Mouse (Mus musculus) heart, embryonic 12.5 days (tissue): Measurements from ENCODE around the gene Gm21860. TPM values are rescaled to one million over a fixed set of nuclear protein-coding genes. Genes with fewer than 3 reads are reported as not detected.
"Not testable (repeated sequence)": the region's sequence is repeated elsewhere in the genome, so short reads cannot be mapped to it uniquely, and the experiment has no call there.

Source experiments
- ATAC-seq: fragments of 200-750 bp; cut with Nextera tagmentation; 2 replicates; pipeline ENCODE4 v1.8.0; 2017; ENCODE audit warnings: moderate TSS enrichment, moderate library complexity; ENCODE audit not compliant: insufficient number of reproducible peaks, low FRiP score
- H3K27ac ChIP-seq: fragments of 300-500 bp; sonication (generic); 2 replicates; pipeline ENCODE4 v1.5.1; 2016; ENCODE audit warnings: mild to moderate bottlenecking, moderate library complexity; ENCODE audit not compliant: poor library complexity, severe bottlenecking
- H3K27me3 ChIP-seq: fragments of 300-500 bp; sonication (generic); replicated peaks from 2 replicates; pipeline ENCODE4 v1.6.1; 2016; ENCODE audit warnings: mild to moderate bottlenecking, moderate library complexity
- H3K36me3 ChIP-seq: fragments of 300-500 bp; sonication (generic); 2 replicates; pipeline ENCODE4 v1.6.1; 2016; ENCODE audit warnings: mild to moderate bottlenecking, moderate library complexity
- H3K4me1 ChIP-seq: fragments of 300-500 bp; sonication (generic); replicated peaks from 2 replicates; pipeline ENCODE4 v1.6.1; 2016; ENCODE audit warnings: mild to moderate bottlenecking
- H3K4me2 ChIP-seq: fragments of 300-500 bp; sonication (generic); 2 replicates; pipeline ENCODE4 v1.6.1; 2016; ENCODE audit warnings: mild to moderate bottlenecking, moderate library complexity
- H3K4me3 ChIP-seq: fragments of 300-500 bp; sonication (generic); 2 replicates; pipeline ENCODE4 v1.5.1; 2016; ENCODE audit warnings: mild to moderate bottlenecking
- H3K9ac ChIP-seq: fragments of 300-500 bp; sonication (generic); 2 replicates; pipeline ENCODE4 v1.6.1; 2016; ENCODE audit warnings: mild to moderate bottlenecking, moderate library complexity
- H3K9me3 ChIP-seq: fragments of 300-500 bp; sonication (generic); replicated peaks from 2 replicates; pipeline ENCODE4 v1.6.1; 2016; ENCODE audit warnings: mild to moderate bottlenecking, moderate library complexity
- WGBS: fragments of 180-500 bp; shearing (Covaris S2); methylation state at CpG from one replicate; pipeline ENCODE4 v1.1.7; 2016; 5-methylcytosine and 5-hydroxymethylcytosine counted together
- polyA plus RNA-seq: library from polyadenylated mRNA; unstranded; fragments of >200 nt; fragmentation: Nextera tagmentation; extraction: Ambion mirVana; gene quantifications from 2 replicates; pipeline ENCODE4 v1.2.1, GENCODE M21; 2016

The Gm21860 gene
- polyA plus RNA-seq, 1 experiment from 2014 or later = not detected

- not testable (repeated sequence) for H3K9me3 ChIP-seq, H3K27ac ChIP-seq, H3K36me3 ChIP-seq, H3K4me2 ChIP-seq, H3K9ac ChIP-seq, H3K4me3 ChIP-seq, H3K27me3 ChIP-seq, H3K4me1 ChIP-seq
- 59% methylated on average over 18 of the region's 20 CpGs for WGBS
- peak; percentile 91 for ATAC-seq
Measured at GRCm38 (mm10) chrY:90730908-90731592, 23.6 kb downstream of the Gm21860 start.

GRCm38 (mm10) chrY:90729816-90730303 lies 24.8 kb downstream of the Gm21860 start:
- not testable (repeated sequence) for H3K4me3 ChIP-seq, H3K27ac ChIP-seq, H3K4me1 ChIP-seq, H3K9me3 ChIP-seq, ATAC-seq, H3K4me2 ChIP-seq, H3K9ac ChIP-seq, H3K36me3 ChIP-seq, H3K27me3 ChIP-seq
- 61% methylated on average over 12 of the region's 12 CpGs for WGBS

GRCm38 (mm10) chrY:90728905-90729256 lies 25.7 kb downstream of the Gm21860 start:
- not testable (repeated sequence) for H3K36me3 ChIP-seq, H3K27ac ChIP-seq, H3K27me3 ChIP-seq, H3K9me3 ChIP-seq, H3K4me2 ChIP-seq, H3K4me1 ChIP-seq, H3K9ac ChIP-seq, H3K4me3 ChIP-seq
- WGBS = 74% methylated on average over 16 of the region's 17 CpGs
- ATAC-seq = peak; percentile 75

GRCm38 (mm10) chrY:90728251-90728904 lies 26.2 kb downstream of the Gm21860 start:
- 73% methylated on average over 13 of the region's 13 CpGs for WGBS
- H3K36me3 ChIP-seq, H3K4me2 ChIP-seq, H3K27ac ChIP-seq, H3K4me3 ChIP-seq, H3K9me3 ChIP-seq, H3K9ac ChIP-seq, H3K27me3 ChIP-seq, H3K4me1 ChIP-seq: not testable (repeated sequence)
- ATAC-seq = peak; percentile 31; the same call in 1 of the 2 replicates

- not testable (repeated sequence) for H3K4me1 ChIP-seq, H3K36me3 ChIP-seq, H3K27me3 ChIP-seq, H3K4me2 ChIP-seq, H3K4me3 ChIP-seq, ATAC-seq, H3K9ac ChIP-seq, H3K9me3 ChIP-seq, H3K27ac ChIP-seq
- 64% methylated on average over 13 of the region's 13 CpGs for WGBS
Measured at GRCm38 (mm10) chrY:90727121-90727908, 27.3 kb downstream of the Gm21860 start.

GRCm38 (mm10) chrY:90725701-90726451 lies 28.7 kb downstream of the Gm21860 start:
- H3K9ac ChIP-seq, H3K4me3 ChIP-seq, H3K36me3 ChIP-seq, H3K9me3 ChIP-seq, ATAC-seq, H3K27ac ChIP-seq, H3K4me2 ChIP-seq, H3K27me3 ChIP-seq, H3K4me1 ChIP-seq: not testable (repeated sequence)
- 78% methylated on average over 23 of the region's 23 CpGs for WGBS

- H3K4me3 ChIP-seq, H3K4me1 ChIP-seq, H3K36me3 ChIP-seq, ATAC-seq, H3K27ac ChIP-seq, H3K27me3 ChIP-seq, H3K4me2 ChIP-seq, H3K9ac ChIP-seq, H3K9me3 ChIP-seq: not testable (repeated sequence)
- WGBS = 83% methylated on average over 10 of the region's 10 CpGs
Measured at GRCm38 (mm10) chrY:90725166-90725565, 29.5 kb downstream of the Gm21860 start.

GRCm38 (mm10) chrY:90724014-90724709 lies 30.5 kb downstream of the Gm21860 start:
- H3K4me2 ChIP-seq, H3K4me3 ChIP-seq, H3K9me3 ChIP-seq, H3K27ac ChIP-seq, H3K27me3 ChIP-seq, H3K36me3 ChIP-seq, H3K9ac ChIP-seq, H3K4me1 ChIP-seq: not testable (repeated sequence)
- 62% methylated on average over 8 of the region's 8 CpGs for WGBS
- peak; percentile 71; the same call in 1 of the 2 replicates for ATAC-seq

- 67% methylated on average over 9 of the region's 9 CpGs for WGBS
- H3K27ac ChIP-seq, H3K36me3 ChIP-seq, H3K4me2 ChIP-seq, H3K9ac ChIP-seq, H3K27me3 ChIP-seq, H3K9me3 ChIP-seq, H3K4me3 ChIP-seq, H3K4me1 ChIP-seq: not testable (repeated sequence)
- peak; percentile 78 for ATAC-seq
Measured at GRCm38 (mm10) chrY:90723336-90723987, 31.2 kb downstream of the Gm21860 start.

GRCm38 (mm10) chrY:90720505-90720904 lies 34.1 kb downstream of the Gm21860 start:
- not testable (repeated sequence) for H3K4me2 ChIP-seq, H3K27me3 ChIP-seq, H3K4me1 ChIP-seq, H3K4me3 ChIP-seq, H3K9me3 ChIP-seq, ATAC-seq, H3K27ac ChIP-seq, H3K9ac ChIP-seq, H3K36me3 ChIP-seq
- 39% methylated on average over 5 of the region's 5 CpGs for WGBS
